9 mouse cellular contexts compared by ENCODE assay signal in the genomic region with DNA sequence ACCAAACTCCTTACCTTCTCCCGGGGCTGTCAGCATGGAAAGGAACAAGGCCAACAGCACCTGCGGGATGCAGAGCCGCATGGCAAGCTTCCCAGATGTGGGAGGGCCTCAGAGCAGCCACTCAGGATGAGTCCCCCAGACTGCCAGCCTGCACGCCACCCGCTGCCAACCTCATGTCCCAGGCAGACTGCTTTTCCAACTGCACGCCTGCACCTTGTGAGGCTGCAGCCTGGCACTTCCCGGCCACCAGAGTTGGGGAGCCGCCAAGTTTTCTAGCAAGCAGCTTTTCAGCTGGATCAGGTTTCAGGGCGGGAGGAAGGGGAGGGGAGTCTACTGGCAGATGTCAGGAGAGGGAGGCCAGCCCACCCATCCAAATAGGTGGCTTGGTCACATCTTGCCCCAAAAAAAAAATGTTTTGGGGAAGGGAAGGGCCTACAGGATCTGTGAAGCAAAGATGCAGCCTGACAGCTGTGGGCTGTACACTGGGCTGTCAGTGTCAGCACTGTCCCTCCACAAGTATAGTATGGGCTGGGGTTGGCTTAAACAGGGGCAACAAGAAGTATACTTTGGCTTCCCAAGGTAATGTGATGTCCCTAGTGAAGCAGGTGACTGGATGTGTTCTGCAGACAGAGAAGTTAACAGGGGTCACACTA. TPM values are rescaled to one million over a fixed set of nuclear protein-coding genes. Genes with fewer than 3 reads are reported as not detected.
DNase-seq lines count a peak whose midpoint lies in the region; ATAC-seq and TF ChIP-seq lines count a peak whose summit lies in the region.
"Had no signal": no experiment of that assay in that cellular context is flagged by ENCODE, and none has a peak within 500 bp of the region (broad histone marks: within the 10 kb centered on the region; RNA-seq: fewer than 3 reads in every experiment).

A gene (minus strand): TSS at position 215 of the 653 bp plus-strand sequence.

- H3K9ac ChIP-seq in intestine, embryonic 14.5 days (ENCODE audit: low read length): no peak within 1 kb of the TSS
- H3K9ac ChIP-seq in intestine, postnatal 0 days (ENCODE audit: low read depth, low read length): no peak within 1 kb of the TSS
- no peak within 1 kb of the TSS for H3K9ac ChIP-seq in embryonic facial prominence, embryonic 13.5 days
- peak within 1 kb of the TSS; percentile 14; the same call in 1 of the 2 replicates for H3K9ac ChIP-seq in heart, embryonic 13.5 days

- no peaks in the 10 kb centered on the region for H3K27me3 ChIP-seq in intestine, embryonic 14.5 days (replicated peaks; ENCODE audit: control insufficient read depth, insufficient read depth, low read length)
- no peaks in the 10 kb centered on the region for H3K27me3 ChIP-seq in intestine, postnatal 0 days (replicated peaks; ENCODE audit: control insufficient read depth, insufficient read depth, low read length)
- H3K27me3 ChIP-seq in embryonic facial prominence, embryonic 13.5 days: no peaks in the 10 kb centered on the region
- peaks cover 20% of the 10 kb centered on the region for H3K27me3 ChIP-seq in heart, embryonic 13.5 days (replicated peaks)

- TF ChIP-seq CTCF in intestine, postnatal 0 days (IDR thresholded peaks at IDR 0.05; ENCODE audit: low read depth): no peak
- TF ChIP-seq CTCF in lung, adult 2 months (IDR thresholded peaks at IDR 0.05; ENCODE audit: insufficient read depth, low read length): no peak

- 0 out of 2 replicates have a peak, but pooled peaks cover 4% of the 10 kb centered on the region for H3K4me1 ChIP-seq in intestine, embryonic 14.5 days (replicated peaks; ENCODE audit: control insufficient read depth, insufficient read depth, low read length)
- H3K4me1 ChIP-seq in intestine, postnatal 0 days (replicated peaks; ENCODE audit: control insufficient read depth, insufficient read depth, low read length): no peaks in the 10 kb centered on the region
- H3K4me1 ChIP-seq in embryonic facial prominence, embryonic 13.5 days: peaks cover 19% of the 10 kb centered on the region
- H3K4me1 ChIP-seq in heart, embryonic 13.5 days: peaks cover 17% of the 10 kb centered on the region
- no peaks in the 10 kb centered on the region for H3K4me1 ChIP-seq in lung, adult 2 months (ENCODE audit: control insufficient read depth, insufficient read depth, low read length)

- DNase-seq in intestine, embryonic 14.5 days (ENCODE audit: low spot score): no peak
- DNase-seq in kidney, postnatal 25 days: peak; percentile 58 to 76
- peak; percentile 5 for DNase-seq in lung, adult 2 months
- DNase-seq in right cerebral cortex, adult 18-20 months: peak; percentile 50

- 2% methylated on average over 9 of the region's 9 CpGs for WGBS in intestine, embryonic 14.5 days
- WGBS in intestine, postnatal 0 days: 12% methylated on average over 9 of the region's 9 CpGs
- 1% methylated on average over 9 of the region's 9 CpGs for WGBS in embryonic facial prominence, embryonic 13.5 days
- WGBS in heart, embryonic 13.5 days: 2% methylated on average over 9 of the region's 9 CpGs
- 8% methylated on average over 9 of the region's 9 CpGs for WGBS in lung, adult 2 months

- no peak for TF ChIP-seq POLR2A in lung, adult 2 months (IDR thresholded peaks at IDR 0.05; ENCODE audit: borderline replicate concordance, extremely low read depth, low read depth, low read length)

- no peaks in the 10 kb centered on the region for H3K9me3 ChIP-seq in intestine, embryonic 14.5 days (ENCODE audit: control insufficient read depth, low read length)
- no peaks in the 10 kb centered on the region for H3K9me3 ChIP-seq in intestine, postnatal 0 days (ENCODE audit: control insufficient read depth)
- no peaks in the 10 kb centered on the region for H3K9me3 ChIP-seq in embryonic facial prominence, embryonic 13.5 days
- H3K9me3 ChIP-seq in heart, embryonic 13.5 days: no peaks in the 10 kb centered on the region

- peak within 1 kb of the TSS; percentile 20; the same call in 1 of the 2 replicates for H3K4me2 ChIP-seq in intestine, embryonic 14.5 days (ENCODE audit: low read length)
- H3K4me2 ChIP-seq in intestine, postnatal 0 days (replicated peaks; ENCODE audit: low read depth): no peak within 1 kb of the TSS
- H3K4me2 ChIP-seq in embryonic facial prominence, embryonic 13.5 days: peak within 1 kb of the TSS; percentile 42
- H3K4me2 ChIP-seq in heart, embryonic 13.5 days: peak within 1 kb of the TSS; percentile 57

- H3K36me3 ChIP-seq in intestine, embryonic 14.5 days (ENCODE audit: control insufficient read depth, insufficient read depth, low read length): no peaks in the 10 kb centered on the region
- H3K36me3 ChIP-seq in intestine, postnatal 0 days (ENCODE audit: control insufficient read depth, insufficient read depth): no peaks in the 10 kb centered on the region
- H3K36me3 ChIP-seq in embryonic facial prominence, embryonic 13.5 days: no peaks in the 10 kb centered on the region
- H3K36me3 ChIP-seq in heart, embryonic 13.5 days: no peaks in the 10 kb centered on the region

- no peak within 1 kb of the TSS for H3K4me3 ChIP-seq in intestine, embryonic 14.5 days (ENCODE audit: low read depth, low read length)
- no peak within 1 kb of the TSS for H3K4me3 ChIP-seq in intestine, postnatal 0 days (ENCODE audit: low read depth, low read length)
- 0 out of 2 replicates have a peak within 1 kb of the TSS, but pooled peaks have one; percentile 3 for H3K4me3 ChIP-seq in embryonic facial prominence, embryonic 13.5 days
- peak within 1 kb of the TSS; percentile 22 for H3K4me3 ChIP-seq in heart, embryonic 13.5 days
- no peak within 1 kb of the TSS for H3K4me3 ChIP-seq in lung, adult 2 months (replicated peaks; ENCODE audit: extremely low read depth, low read depth, low read length)

- ATAC-seq in intestine, embryonic 14.5 days (replicated peaks; ENCODE audit: low FRiP score, low TSS enrichment, low read depth): no peak
- ATAC-seq in intestine, postnatal 0 days: no peak
- peak; percentile 81; the same call in 1 of the 2 replicates for ATAC-seq in embryonic facial prominence, embryonic 13.5 days (ENCODE audit: insufficient number of reproducible peaks, insufficient read depth, low FRiP score, low TSS enrichment, low read depth)
- no peak; the same call in 1 of the 2 replicates for ATAC-seq in heart, embryonic 13.5 days (ENCODE audit: extremely low read depth, insufficient number of reproducible peaks, low FRiP score, low TSS enrichment)
- no peak for ATAC-seq in CD4-positive, CD25-positive, alpha-beta regulatory T cell, adult 4 months

- no peak within 1 kb of the TSS for H3K27ac ChIP-seq in intestine, embryonic 14.5 days (ENCODE audit: low read depth)
- no peak within 1 kb of the TSS for H3K27ac ChIP-seq in intestine, postnatal 0 days (ENCODE audit: low read depth, low read length)
- H3K27ac ChIP-seq in embryonic facial prominence, embryonic 13.5 days: no peak within 1 kb of the TSS; the same call in 1 of the 2 replicates
- H3K27ac ChIP-seq in heart, embryonic 13.5 days (replicated peaks): peak within 1 kb of the TSS; percentile 36; the same call in 1 of the 2 replicates

RNA-seq across cellular contexts. Expression of the gene that starts here (rescaled TPM):
- 2.5 and 2.7 TPM in 2 replicates for polyA plus RNA-seq in intestine, embryonic 14.5 days (2014; fragmentation: Nextera tagmentation; extraction: Ambion mirVana)
- polyA plus RNA-seq in intestine, postnatal 0 days (2015; fragmentation: Nextera tagmentation; extraction: Ambion mirVana): 6.2 and 7.3 TPM in 2 replicates
- 1.2 and 1.5 TPM in 2 replicates for polyA plus RNA-seq in embryonic facial prominence, embryonic 13.5 days (2015; fragmentation: Nextera tagmentation; extraction: Ambion mirVana)
- polyA plus RNA-seq in heart, embryonic 13.5 days (2015; fragmentation: Nextera tagmentation; extraction: Ambion mirVana): 0.69 and 0.84 TPM in 2 replicates
- 0.21 and 0.36 TPM in 2 replicates for polyA plus RNA-seq in lung, adult 2 months (2012; rRNA removed)
- not detected for polyA plus RNA-seq in CD4-positive, CD25-positive, alpha-beta regulatory T cell, adult 4 months (2017; shearing (Covaris generic))
- polyA plus RNA-seq: gonadal fat pad, adult 2 months had no signal

Comparison
In these comparisons a context has a peak if more than half of its experiments do, and no peak if none do; other contexts are left out.
1. Peak in DNase-seq in lung, adult 2 months; RNA of the gene not detected or under 1 TPM.
2. H3K4me3 ChIP-seq: peak in embryonic facial prominence, embryonic 13.5 days (single experiment) and heart, embryonic 13.5 days (single experiment); none in intestine, embryonic 14.5 days (single experiment), intestine, postnatal 0 days (single experiment) and lung, adult 2 months (single experiment).